Mouse (Mus musculus) CD4-positive, CD25-positive, alpha-beta regulatory T cell, adult 4 months (primary cell): ENCODE data around the gene Thap3. TPM values are rescaled to one million over a fixed set of nuclear protein-coding genes. Genes with fewer than 3 reads are reported as not detected.

ENCODE experiments used
- polyA plus RNA-seq, 2 experiments: library from polyadenylated mRNA; unstranded; fragments of 100-300 nt; shearing (Covaris generic); gene quantifications; one replicate each; pipeline ENCODE4 v1.2.1; 2017

Thap3 gene
- polyA plus RNA-seq, 2 experiments from 2014 or later, result 126 to 167 TPM

Other genes with a start within 250 kb of the Thap3 start
- gene Camta1, start 127.1 kb downstream of the Thap3 start, polyA plus RNA-seq, result 10 to 100 TPM; 32.6 to 41.5 TPM
- 10 to 100 TPM; 25.8 to 42.0 TPM for gene Dnajc11, start 55.3 kb downstream of the Thap3 start, polyA plus RNA-seq
- gene Phf13, start 7.3 kb upstream of the Thap3 start, polyA plus RNA-seq, result 1 to 10 TPM; 1.8 to 5.0 TPM
- 1 to 10 TPM; 4.0 to 4.4 TPM for gene Klhl21, start 19.8 kb upstream of the Thap3 start, polyA plus RNA-seq
- gene Zbtb48, start 38.7 kb upstream of the Thap3 start, polyA plus RNA-seq, result 10 to 100 TPM; 19.9 to 26.7 TPM
- gene Tas1r1, start 49.6 kb upstream of the Thap3 start, polyA plus RNA-seq, result not detected
- gene Nol9, start 50.3 kb upstream of the Thap3 start, polyA plus RNA-seq, result 10 to 100 TPM; 11.3 to 14.9 TPM
- gene Plekhg5, start 83.5 kb upstream of the Thap3 start, polyA plus RNA-seq, result 1 to 10 TPM; 1.7 to 2.4 TPM
- 100 to 1,000 TPM; 125 to 170 TPM for gene Tnfrsf25, start 126.9 kb upstream of the Thap3 start, polyA plus RNA-seq
- gene Espn, start 163.4 kb upstream of the Thap3 start, polyA plus RNA-seq, result 1 to 10 TPM; 9.5 to 9.9 TPM
- gene Hes2, start 169.9 kb upstream of the Thap3 start, polyA plus RNA-seq, result not detected
- 100 to 1,000 TPM; 108 to 145 TPM for gene Acot7, start 189.1 kb upstream of the Thap3 start, polyA plus RNA-seq